Mouse (Mus musculus) cortical plate, adult 2 months (tissue): ENCODE results near the gene Olfr1425.
"Not testable (repeated sequence)": the region's sequence is repeated elsewhere in the genome, so short reads cannot be mapped to it uniquely, and the experiment has no call there.

Source experiments
- CTCF ChIP-seq: fragments of 200-500 bp; IDR thresholded peaks from 2 replicates; pipeline ENCODE4 v1.5.1; 2011; ENCODE audit warnings: mild to moderate bottlenecking, control low read depth, low read length; ENCODE audit not compliant: insufficient read depth; ENCODE audit errors: extremely low read depth
- POLR2A ChIP-seq: fragments of 200-500 bp; IDR thresholded peaks from 2 replicates; pipeline ENCODE4 v1.6.1; 2011; ENCODE audit warnings: mild to moderate bottlenecking, low read length, control low read depth; ENCODE audit not compliant: insufficient read depth; ENCODE audit errors: extremely low read depth

DNA sequence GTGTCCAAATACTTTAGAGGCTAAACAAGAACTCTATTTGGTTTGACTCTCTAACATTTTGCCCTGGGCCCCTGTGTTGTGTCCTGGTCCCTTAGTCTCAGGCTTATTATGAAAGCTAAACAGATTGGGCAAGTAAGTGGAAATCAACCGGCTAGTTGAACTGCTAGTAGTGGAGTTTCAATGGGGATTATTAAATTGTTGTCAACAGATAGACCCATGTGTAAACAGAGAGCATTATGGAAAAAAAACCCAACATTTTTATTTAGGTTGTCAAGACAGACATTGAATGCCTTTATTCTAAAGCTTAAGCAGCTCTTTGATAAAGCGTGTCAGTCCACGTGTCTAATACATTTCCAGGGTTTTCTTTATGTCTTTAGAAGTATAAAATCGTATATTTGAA is at the start of gene Olfr1425:
- not testable (repeated sequence) for TF ChIP-seq CTCF, POLR2A
